8 mouse cellular contexts compared by ENCODE assay signal in genomic region chr13:54609301-54609700, GRCm38 (mm10). TPM values are rescaled to one million over a fixed set of nuclear protein-coding genes. Genes with fewer than 3 reads are reported as not detected.
DNase-seq lines count a peak whose midpoint lies in the region; ATAC-seq lines count a peak whose summit lies in the region.

No protein-coding gene starts in this region.

- no peak for ATAC-seq in forebrain, embryonic 14.5 days
- ATAC-seq in forebrain, embryonic 12.5 days (ENCODE audit: low FRiP score), result no peak
- no peak for ATAC-seq in liver, embryonic 11.5 days (replicated peaks; ENCODE audit: low FRiP score)
- no peak for ATAC-seq in hindbrain, embryonic 14.5 days (ENCODE audit: low FRiP score)
- ATAC-seq in neural tube, embryonic 15.5 days (ENCODE audit: low FRiP score), result no peak
- ATAC-seq in inflammation-experienced regulatory T-cells, adult 6 months, result no peak

- no peak overlapping the region for H3K27ac ChIP-seq in forebrain, embryonic 14.5 days (ENCODE audit: low read depth, low read length)
- H3K27ac ChIP-seq in forebrain, embryonic 12.5 days, result no peak overlapping the region
- H3K27ac ChIP-seq in liver, embryonic 11.5 days (ENCODE audit: low read depth, low read length), result peak overlapping the region; percentile 16; the same call in 1 of the 2 replicates
- no peak overlapping the region for H3K27ac ChIP-seq in hindbrain, embryonic 14.5 days
- H3K27ac ChIP-seq in neural tube, embryonic 15.5 days (replicated peaks), result peak overlapping the region; percentile 37; the same call in 1 of the 2 replicates

- H3K36me3 ChIP-seq in forebrain, embryonic 14.5 days (ENCODE audit: control insufficient read depth, insufficient read depth, low read length), result no peaks in the 10 kb centered on the region
- no peaks in the 10 kb centered on the region for H3K36me3 ChIP-seq in forebrain, embryonic 12.5 days (replicated peaks)
- H3K36me3 ChIP-seq in liver, embryonic 11.5 days (ENCODE audit: control insufficient read depth, insufficient read depth, low read length), result no peaks in the 10 kb centered on the region
- H3K36me3 ChIP-seq in hindbrain, embryonic 14.5 days (replicated peaks; ENCODE audit: control insufficient read depth, insufficient read depth), result peaks cover 7% of the 10 kb centered on the region; the same call in 1 of the 2 replicates
- H3K36me3 ChIP-seq in neural tube, embryonic 15.5 days, result peaks cover 24% of the 10 kb centered on the region

- peak overlapping the region; percentile 16; the same call in 1 of the 2 replicates for H3K4me2 ChIP-seq in forebrain, embryonic 14.5 days (ENCODE audit: low read length)
- no peak overlapping the region for H3K4me2 ChIP-seq in forebrain, embryonic 12.5 days
- H3K4me2 ChIP-seq in liver, embryonic 11.5 days, result peak overlapping the region; percentile 41
- peak overlapping the region; percentile 67 for H3K4me2 ChIP-seq in hindbrain, embryonic 14.5 days (replicated peaks)
- peak overlapping the region; percentile 85 for H3K4me2 ChIP-seq in neural tube, embryonic 15.5 days

- DNase-seq in forebrain, embryonic 14.5 days (ENCODE audit: low spot score), result no peak
- no peak for DNase-seq in liver, embryonic 11.5 days (ENCODE audit: low spot score)
- no peak for DNase-seq in liver
- DNase-seq in hindbrain, embryonic 14.5 days (ENCODE audit: low spot score), result no peak
- no peak for DNase-seq in adrenal gland, postnatal 10 days

- 0 out of 2 replicates have a peak, but pooled peaks cover 4% of the 10 kb centered on the region for H3K4me1 ChIP-seq in forebrain, embryonic 14.5 days (ENCODE audit: control insufficient read depth, insufficient read depth, low read length)
- peaks cover 24% of the 10 kb centered on the region for H3K4me1 ChIP-seq in forebrain, embryonic 12.5 days
- peaks cover 26% of the 10 kb centered on the region for H3K4me1 ChIP-seq in liver, embryonic 11.5 days (replicated peaks; ENCODE audit: control insufficient read depth, insufficient read depth, low read length)
- peaks cover 17% of the 10 kb centered on the region for H3K4me1 ChIP-seq in hindbrain, embryonic 14.5 days (replicated peaks; ENCODE audit: control insufficient read depth, insufficient read depth, low read length)
- peaks cover 33% of the 10 kb centered on the region for H3K4me1 ChIP-seq in neural tube, embryonic 15.5 days

- 35% methylated on average over 1 of the region's 1 CpGs for WGBS in forebrain, embryonic 14.5 days
- WGBS in forebrain, embryonic 12.5 days, result 14% methylated on average over 1 of the region's 1 CpGs
- WGBS in liver, embryonic 11.5 days, result 17% methylated on average over 1 of the region's 1 CpGs
- 24% methylated on average over 1 of the region's 1 CpGs for WGBS in hindbrain, embryonic 14.5 days
- 26% methylated on average over 1 of the region's 1 CpGs for WGBS in neural tube, embryonic 15.5 days

- H3K4me3 ChIP-seq in forebrain, embryonic 14.5 days (ENCODE audit: low read depth, low read length), result no peak overlapping the region
- no peak overlapping the region for H3K4me3 ChIP-seq in forebrain, embryonic 12.5 days (replicated peaks)
- H3K4me3 ChIP-seq in liver, embryonic 11.5 days (ENCODE audit: low read depth, low read length), result no peak overlapping the region; the same call in 1 of the 2 replicates
- H3K4me3 ChIP-seq in hindbrain, embryonic 14.5 days (replicated peaks; ENCODE audit: low read length), result peak overlapping the region; percentile 17; the same call in 1 of the 2 replicates
- peak overlapping the region; percentile 81 for H3K4me3 ChIP-seq in neural tube, embryonic 15.5 days (replicated peaks)

- no peaks in the 10 kb centered on the region for H3K27me3 ChIP-seq in forebrain, embryonic 14.5 days (replicated peaks; ENCODE audit: control insufficient read depth, insufficient read depth, low read length)
- peaks cover 64% of the 10 kb centered on the region for H3K27me3 ChIP-seq in forebrain, embryonic 12.5 days
- no peaks in the 10 kb centered on the region for H3K27me3 ChIP-seq in liver, embryonic 11.5 days (replicated peaks; ENCODE audit: control insufficient read depth, insufficient read depth, low read length)
- H3K27me3 ChIP-seq in hindbrain, embryonic 14.5 days (ENCODE audit: control insufficient read depth, insufficient read depth, low read length), result no peaks in the 10 kb centered on the region
- H3K27me3 ChIP-seq in neural tube, embryonic 15.5 days (replicated peaks), result no peaks in the 10 kb centered on the region

- H3K9me3 ChIP-seq in forebrain, embryonic 14.5 days (replicated peaks; ENCODE audit: control insufficient read depth, low read length), result no peaks in the 10 kb centered on the region
- H3K9me3 ChIP-seq in forebrain, embryonic 12.5 days, result no peaks in the 10 kb centered on the region
- H3K9me3 ChIP-seq in liver, embryonic 11.5 days (ENCODE audit: control insufficient read depth, low read length), result no peaks in the 10 kb centered on the region
- H3K9me3 ChIP-seq in hindbrain, embryonic 14.5 days (ENCODE audit: control insufficient read depth, low read length), result no peaks in the 10 kb centered on the region
- no peaks in the 10 kb centered on the region for H3K9me3 ChIP-seq in neural tube, embryonic 15.5 days (replicated peaks)

- peak overlapping the region; percentile 29; the same call in 1 of the 2 replicates for H3K9ac ChIP-seq in forebrain, embryonic 14.5 days (ENCODE audit: low read length)
- H3K9ac ChIP-seq in forebrain, embryonic 12.5 days, result no peak overlapping the region
- no peak overlapping the region for H3K9ac ChIP-seq in liver, embryonic 11.5 days (ENCODE audit: low read depth, low read length)
- peak overlapping the region; percentile 79 for H3K9ac ChIP-seq in hindbrain, embryonic 14.5 days
- peak overlapping the region; percentile 32 for H3K9ac ChIP-seq in neural tube, embryonic 15.5 days (replicated peaks)

RNA-seq across cellular contexts. Expression of gene Cltb, which starts 1.8 kb away (rescaled TPM):
- 84.4 and 107 TPM in 2 replicates for polyA plus RNA-seq in forebrain, embryonic 14.5 days (2014; fragmentation: Nextera tagmentation; extraction: Ambion mirVana)
- polyA plus RNA-seq in forebrain, embryonic 12.5 days (2016; fragmentation: Nextera tagmentation; extraction: Ambion mirVana), result 32.7 and 34.6 TPM in 2 replicates
- 31.9 and 32.3 TPM in 2 replicates for polyA plus RNA-seq in liver, embryonic 11.5 days (2014; fragmentation: Nextera tagmentation; extraction: Ambion mirVana)
- 177 and 198 TPM in 2 replicates for polyA plus RNA-seq in hindbrain, embryonic 14.5 days (2014; fragmentation: Nextera tagmentation; extraction: Ambion mirVana)
- 230 and 259 TPM in 2 replicates for polyA plus RNA-seq in neural tube, embryonic 15.5 days (2015; fragmentation: Nextera tagmentation; extraction: Ambion mirVana)
- 10 to 100 TPM; 71.6 to 71.7 TPM for total RNA-seq in adrenal gland, postnatal 10 days (2021)
- 10 to 100 TPM; 10.2 to 13.8 (median 11.3) TPM for polyA plus RNA-seq in inflammation-experienced regulatory T-cells, adult 6 months (2017; shearing (Covaris generic))

RNA-seq across cellular contexts. Expression of gene Faf2, which starts 12.3 kb away (rescaled TPM):
- polyA plus RNA-seq in forebrain, embryonic 14.5 days (2014; fragmentation: Nextera tagmentation; extraction: Ambion mirVana), result 90.3 and 93.9 TPM in 2 replicates
- 74.1 and 76.7 TPM in 2 replicates for polyA plus RNA-seq in forebrain, embryonic 12.5 days (2016; fragmentation: Nextera tagmentation; extraction: Ambion mirVana)
- 52.7 and 55.2 TPM in 2 replicates for polyA plus RNA-seq in liver, embryonic 11.5 days (2014; fragmentation: Nextera tagmentation; extraction: Ambion mirVana)
- polyA plus RNA-seq in hindbrain, embryonic 14.5 days (2014; fragmentation: Nextera tagmentation; extraction: Ambion mirVana), result 81.4 and 88.8 TPM in 2 replicates
- 58.1 and 64.7 TPM in 2 replicates for polyA plus RNA-seq in neural tube, embryonic 15.5 days (2015; fragmentation: Nextera tagmentation; extraction: Ambion mirVana)
- 10 to 100 TPM; 63.5 to 64.7 TPM for total RNA-seq in adrenal gland, postnatal 10 days (2021)
- polyA plus RNA-seq in inflammation-experienced regulatory T-cells, adult 6 months (2017; shearing (Covaris generic)), result 10 to 100 TPM; 71.0 to 88.8 (median 87.8) TPM

RNA-seq across cellular contexts. Expression of gene Higd2a, which starts 19.3 kb away (rescaled TPM):
- 213 and 245 TPM in 2 replicates for polyA plus RNA-seq in forebrain, embryonic 14.5 days (2014; fragmentation: Nextera tagmentation; extraction: Ambion mirVana)
- polyA plus RNA-seq in forebrain, embryonic 12.5 days (2016; fragmentation: Nextera tagmentation; extraction: Ambion mirVana), result 166 and 167 TPM in 2 replicates
- polyA plus RNA-seq in liver, embryonic 11.5 days (2014; fragmentation: Nextera tagmentation; extraction: Ambion mirVana), result 162 and 177 TPM in 2 replicates
- polyA plus RNA-seq in hindbrain, embryonic 14.5 days (2014; fragmentation: Nextera tagmentation; extraction: Ambion mirVana), result 261 and 275 TPM in 2 replicates
- polyA plus RNA-seq in neural tube, embryonic 15.5 days (2015; fragmentation: Nextera tagmentation; extraction: Ambion mirVana), result 267 and 285 TPM in 2 replicates
- 100 to 1,000 TPM; 255 to 257 TPM for total RNA-seq in adrenal gland, postnatal 10 days (2021)
- 100 to 1,000 TPM; 101 to 139 (median 122) TPM for polyA plus RNA-seq in inflammation-experienced regulatory T-cells, adult 6 months (2017; shearing (Covaris generic))

RNA-seq across cellular contexts. Expression of gene Nop16, which starts 19.4 kb away (rescaled TPM):
- 31.4 and 38.8 TPM in 2 replicates for polyA plus RNA-seq in forebrain, embryonic 14.5 days (2014; fragmentation: Nextera tagmentation; extraction: Ambion mirVana)
- polyA plus RNA-seq in forebrain, embryonic 12.5 days (2016; fragmentation: Nextera tagmentation; extraction: Ambion mirVana), result 60.4 and 62.0 TPM in 2 replicates
- polyA plus RNA-seq in liver, embryonic 11.5 days (2014; fragmentation: Nextera tagmentation; extraction: Ambion mirVana), result 137 and 152 TPM in 2 replicates
- polyA plus RNA-seq in hindbrain, embryonic 14.5 days (2014; fragmentation: Nextera tagmentation; extraction: Ambion mirVana), result 42.1 and 46.7 TPM in 2 replicates
- 64.7 and 69.8 TPM in 2 replicates for polyA plus RNA-seq in neural tube, embryonic 15.5 days (2015; fragmentation: Nextera tagmentation; extraction: Ambion mirVana)
- total RNA-seq in adrenal gland, postnatal 10 days (2021), result 10 to 100 TPM; 32.4 to 41.0 TPM
- polyA plus RNA-seq in inflammation-experienced regulatory T-cells, adult 6 months (2017; shearing (Covaris generic)), result 10 to 100 TPM; 53.6 to 63.9 (median 55.8) TPM

RNA-seq across cellular contexts. Expression of gene Arl10, which starts 34.5 kb away (rescaled TPM):
- 57.4 and 72.5 TPM in 2 replicates for polyA plus RNA-seq in forebrain, embryonic 14.5 days (2014; fragmentation: Nextera tagmentation; extraction: Ambion mirVana)
- 44.4 and 50.3 TPM in 2 replicates for polyA plus RNA-seq in forebrain, embryonic 12.5 days (2016; fragmentation: Nextera tagmentation; extraction: Ambion mirVana)
- polyA plus RNA-seq in liver, embryonic 11.5 days (2014; fragmentation: Nextera tagmentation; extraction: Ambion mirVana), result 15.1 and 16.8 TPM in 2 replicates
- polyA plus RNA-seq in hindbrain, embryonic 14.5 days (2014; fragmentation: Nextera tagmentation; extraction: Ambion mirVana), result 83.0 and 88.8 TPM in 2 replicates
- polyA plus RNA-seq in neural tube, embryonic 15.5 days (2015; fragmentation: Nextera tagmentation; extraction: Ambion mirVana), result 81.9 and 93.8 TPM in 2 replicates
- 10 to 100 TPM; 27.1 to 31.4 TPM for total RNA-seq in adrenal gland, postnatal 10 days (2021)
- 1 to 10 TPM; 4.2 to 9.1 (median 4.2) TPM for polyA plus RNA-seq in inflammation-experienced regulatory T-cells, adult 6 months (2017; shearing (Covaris generic))

Comparison
In these comparisons a context has a peak if more than half of its experiments do, and no peak if none do; other contexts are left out.
1. H3K9ac ChIP-seq: peak in forebrain, embryonic 14.5 days (single experiment), hindbrain, embryonic 14.5 days (single experiment) and neural tube, embryonic 15.5 days (single experiment); none in forebrain, embryonic 12.5 days (single experiment) and liver, embryonic 11.5 days (single experiment).
2. H3K27ac ChIP-seq: peak in liver, embryonic 11.5 days (single experiment) and neural tube, embryonic 15.5 days (single experiment); none in forebrain, embryonic 14.5 days (single experiment), forebrain, embryonic 12.5 days (single experiment) and hindbrain, embryonic 14.5 days (single experiment).
3. H3K4me3 ChIP-seq: peak in hindbrain, embryonic 14.5 days (single experiment) and neural tube, embryonic 15.5 days (single experiment); none in forebrain, embryonic 14.5 days (single experiment), forebrain, embryonic 12.5 days (single experiment) and liver, embryonic 11.5 days (single experiment).